In the genomic region with DNA sequence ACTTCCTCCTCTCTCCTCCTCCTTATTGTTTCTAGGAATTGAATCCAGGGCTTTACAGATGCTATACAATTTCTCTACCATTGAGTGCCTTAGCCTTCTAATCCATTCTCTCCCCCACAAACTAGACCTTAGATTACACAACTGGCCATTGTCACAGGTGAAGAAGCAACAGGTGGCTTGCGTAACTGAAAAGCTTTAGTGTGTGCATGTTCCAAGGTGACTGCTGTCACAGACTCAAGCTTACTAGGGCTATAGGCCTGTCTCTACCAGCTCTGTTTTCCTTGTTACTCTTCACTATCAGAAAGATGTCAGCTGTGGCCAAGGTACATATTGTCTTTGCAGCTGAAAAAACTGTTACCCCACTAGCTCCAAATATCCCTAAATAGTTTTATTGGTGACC, we compare ENCODE assay signal across 22 mouse cellular contexts. TPM values are rescaled to one million over a fixed set of nuclear protein-coding genes. Genes with fewer than 3 reads are reported as not detected.
"Had no signal": no experiment of that assay in that cellular context is flagged by ENCODE, and none has a peak within 500 bp of the region (broad histone marks: within the 10 kb centered on the region; RNA-seq: fewer than 3 reads in every experiment).

No protein-coding gene starts in this region.

- H3K4me2 ChIP-seq: neural tube, embryonic 13.5 days; neural tube, embryonic 15.5 days; stomach, embryonic 15.5 days had no signal

- H3K27ac ChIP-seq: neural tube, embryonic 13.5 days; neural tube, embryonic 15.5 days; stomach, embryonic 15.5 days; stomach, postnatal 0 days had no signal

- H3K4me3 ChIP-seq: neural tube, embryonic 13.5 days; neural tube, embryonic 15.5 days; stomach, embryonic 15.5 days had no signal

- H3K9me3 ChIP-seq: neural tube, embryonic 13.5 days; neural tube, embryonic 15.5 days; stomach, embryonic 15.5 days had no signal

- H3K9ac ChIP-seq: neural tube, embryonic 13.5 days; neural tube, embryonic 15.5 days; stomach, embryonic 15.5 days had no signal

- H3K27me3 ChIP-seq: neural tube, embryonic 13.5 days; neural tube, embryonic 15.5 days; stomach, embryonic 15.5 days had no signal

- DNase-seq: retina, postnatal 1 day; right cerebral cortex, adult 18-20 months; right cerebral cortex, postnatal 14 days; right cerebral cortex, postnatal 25 days; right cerebral cortex, postnatal 4 days; spleen, adult 18-20 months; thymus, adult 18-20 months; thymus, adult 2 months; thymus, postnatal 14 days; thymus, postnatal 25 days; thymus, postnatal 36 days; thymus, postnatal 4 days had no signal

- H3K4me1 ChIP-seq: neural tube, embryonic 13.5 days; neural tube, embryonic 15.5 days; stomach, embryonic 15.5 days had no signal

RNA-seq across cellular contexts. Expression of a gene that starts 36.0 kb away (rescaled TPM):
- total RNA-seq: neutrophil, adult 5-6 weeks had no signal
- polyA plus RNA-seq: neural tube, embryonic 13.5 days; small intestine, adult 2 months; spleen, adult 2 months; stomach, embryonic 14.5 days; stomach, embryonic 15.5 days; stomach, embryonic 16.5 days; stomach, postnatal 0 days; urinary bladder, adult 2 months had no signal

RNA-seq across cellular contexts. Expression of a gene that starts 53.2 kb away (rescaled TPM):
- polyA plus RNA-seq: urinary bladder, adult 2 months had no signal
